Mouse (Mus musculus): ENCODE measurements around the gene Dpagt1.

- TF ChIP-seq CTCF (IDR thresholded peaks at IDR 0.05; ENCODE audit: extremely low read depth, insufficient read depth, insufficient read length, insufficient replicate concordance) (no peak), POLR2A (IDR thresholded peaks at IDR 0.05; ENCODE audit: low read depth, low read length) (no peak)
These were observed 27.3 kb downstream of the Dpagt1 start for GRCm38 (mm10) chr9:44353142-44353541.
